Mouse (Mus musculus): ENCODE data around the gene Alpl. TPM values are rescaled to one million over a fixed set of nuclear protein-coding genes. Genes with fewer than 3 reads are reported as not detected.

Gene Alpl
- total RNA-seq, 4 experiments from 2014 or later = 54.6 to 70.0 (median 62.3) TPM

DNA sequence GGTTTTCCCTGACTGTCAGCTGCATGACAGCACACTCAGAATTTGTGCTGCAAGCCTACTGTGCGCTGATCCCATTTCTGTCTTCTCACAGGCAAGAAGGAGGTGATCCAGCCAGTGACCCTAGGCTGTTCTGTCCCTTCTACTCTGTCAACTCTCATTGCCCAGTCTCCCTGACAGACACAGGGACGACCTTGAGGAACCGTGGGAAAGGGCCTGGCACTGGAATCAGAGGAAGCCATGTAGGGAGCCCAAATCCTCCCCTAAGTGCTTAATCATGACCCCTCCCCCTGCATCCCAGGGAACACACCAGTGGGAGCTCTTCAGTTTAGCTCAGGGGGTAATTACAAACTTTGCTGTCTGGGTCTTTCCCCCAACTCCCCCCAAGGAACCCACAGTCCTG, 58.4 kb downstream of the Alpl start:
- DNase-seq (ENCODE audit: low spot score) = no peak

DNA sequence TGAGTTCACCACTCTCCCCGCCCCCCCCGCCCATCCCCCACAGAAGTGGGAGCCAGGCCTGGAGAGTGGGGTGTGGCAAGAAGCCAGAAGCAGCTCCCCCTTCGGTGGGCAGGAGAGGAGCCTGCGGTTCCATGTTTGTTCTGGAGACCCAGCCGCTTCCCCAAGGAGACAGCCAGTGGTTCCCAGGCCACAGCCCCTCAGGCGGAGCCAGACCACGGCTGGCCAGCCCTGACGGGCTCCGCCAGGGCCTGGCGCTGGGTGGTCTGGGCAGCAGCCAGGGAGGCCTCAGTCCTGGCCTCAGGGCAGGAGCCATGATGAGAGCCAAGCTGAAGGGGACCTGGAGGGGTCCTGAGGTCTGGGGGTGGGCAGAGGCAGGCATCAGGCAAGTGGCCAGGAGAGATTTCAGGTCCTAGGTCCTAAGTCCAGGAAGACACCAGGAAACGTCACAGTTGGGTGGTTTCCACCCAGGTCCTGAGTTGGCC, 59.9 kb downstream of the Alpl start:
- no peak for DNase-seq (ENCODE audit: low spot score)

DNA sequence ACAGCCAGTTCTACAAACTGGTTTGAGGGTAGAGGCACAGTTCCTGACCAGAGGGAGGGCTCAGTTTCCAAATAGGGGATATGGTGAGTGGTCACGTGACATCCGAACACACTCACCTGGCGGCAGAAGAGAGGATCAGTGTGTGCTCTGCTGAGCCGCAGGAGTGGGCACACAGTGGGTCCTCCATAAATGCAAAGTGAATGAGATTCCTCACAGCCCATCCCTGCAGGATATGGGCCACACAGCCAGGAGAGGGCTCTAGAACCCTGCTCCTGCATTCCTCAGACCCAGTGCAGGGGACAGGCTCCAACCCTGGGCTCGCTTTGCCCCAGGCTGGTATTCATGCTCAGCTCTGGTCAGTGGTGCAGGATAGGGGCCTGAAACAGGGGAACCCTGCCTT, 62.7 kb downstream of the Alpl start:
- DNase-seq (ENCODE audit: low spot score) = no peak

DNA sequence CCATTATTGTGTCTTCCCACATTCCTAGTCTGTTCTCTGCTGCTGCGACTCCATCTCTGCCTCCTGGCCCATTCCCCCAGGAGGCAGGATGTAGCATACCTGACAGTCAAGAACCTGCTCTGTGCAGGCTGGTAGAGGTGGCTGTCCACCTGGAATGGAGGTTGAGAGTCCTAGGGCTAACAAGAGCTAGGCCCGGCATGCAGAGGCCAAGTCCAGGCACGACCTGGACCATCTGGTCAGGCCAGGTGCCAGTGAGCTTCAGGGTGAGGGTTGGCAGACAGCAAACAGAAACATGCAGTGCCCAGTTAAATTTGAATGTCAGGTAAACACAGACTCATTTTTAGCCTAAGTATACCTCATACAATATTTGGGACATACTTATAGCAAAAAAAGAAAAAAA, 63.2 kb downstream of the Alpl start:
- no peak for DNase-seq (ENCODE audit: low spot score)

DNA sequence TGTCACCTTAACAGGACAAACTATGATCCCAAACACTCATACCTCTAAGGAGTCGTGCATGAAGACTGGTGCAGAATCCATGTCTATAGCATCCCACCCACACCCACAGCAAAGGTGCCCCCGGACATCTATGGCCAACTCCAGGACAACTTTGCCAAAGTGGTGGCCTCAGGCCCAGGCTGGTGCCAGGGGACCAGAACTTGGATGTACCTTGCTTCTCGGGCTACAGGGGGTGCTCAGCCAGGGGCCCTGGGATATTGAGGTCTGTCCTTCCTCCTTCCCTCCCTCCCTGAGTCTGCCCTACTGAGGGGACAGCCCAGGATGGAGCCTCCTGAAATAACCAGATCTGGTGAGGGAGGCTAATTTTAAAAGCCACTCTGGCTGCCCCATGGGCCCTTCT, 63.8 kb downstream of the Alpl start:
- DNase-seq (ENCODE audit: low spot score) = no peak

DNA sequence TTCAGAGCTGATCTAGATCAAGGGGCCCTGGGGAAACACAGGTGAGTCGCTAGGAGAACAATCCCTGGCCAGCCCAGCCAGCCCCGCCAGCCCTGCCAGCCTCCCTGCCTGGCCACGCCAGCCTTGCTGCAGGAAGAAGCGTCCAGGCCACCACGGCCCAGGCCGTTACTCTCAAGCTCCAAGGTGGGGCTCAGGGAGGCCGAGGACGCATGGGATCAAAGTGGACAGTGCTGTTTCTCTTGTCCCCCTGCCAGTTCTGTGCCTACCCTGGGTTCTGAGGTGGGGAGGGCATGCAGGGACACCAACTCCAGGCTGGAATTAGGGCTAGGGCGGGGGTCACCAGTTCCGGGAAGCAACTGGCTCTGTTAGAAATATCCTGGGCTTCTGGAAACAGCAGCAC, 64.3 kb downstream of the Alpl start:
- no peak for DNase-seq (ENCODE audit: low spot score)

DNA sequence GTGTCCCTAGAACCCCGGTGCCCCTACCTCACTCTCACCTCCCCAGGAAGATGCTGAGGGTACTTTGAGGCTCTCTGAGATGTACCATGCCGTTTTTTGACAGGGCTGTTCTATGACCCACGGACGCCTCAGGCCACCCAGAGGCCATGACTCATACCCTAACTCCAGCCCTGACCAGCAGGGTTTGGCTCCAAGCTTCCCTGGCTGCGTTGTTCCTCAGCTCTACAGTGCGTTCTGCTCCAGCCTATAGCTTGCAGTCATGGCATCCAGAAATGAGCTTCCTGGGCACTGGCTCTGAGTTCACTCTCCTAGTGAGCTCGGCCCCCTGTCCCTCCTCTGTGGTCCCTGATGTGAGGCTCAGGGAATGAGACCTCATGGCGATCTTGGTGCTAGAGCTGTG, 65.4 kb downstream of the Alpl start:
- no peak for DNase-seq (ENCODE audit: low spot score)

DNA sequence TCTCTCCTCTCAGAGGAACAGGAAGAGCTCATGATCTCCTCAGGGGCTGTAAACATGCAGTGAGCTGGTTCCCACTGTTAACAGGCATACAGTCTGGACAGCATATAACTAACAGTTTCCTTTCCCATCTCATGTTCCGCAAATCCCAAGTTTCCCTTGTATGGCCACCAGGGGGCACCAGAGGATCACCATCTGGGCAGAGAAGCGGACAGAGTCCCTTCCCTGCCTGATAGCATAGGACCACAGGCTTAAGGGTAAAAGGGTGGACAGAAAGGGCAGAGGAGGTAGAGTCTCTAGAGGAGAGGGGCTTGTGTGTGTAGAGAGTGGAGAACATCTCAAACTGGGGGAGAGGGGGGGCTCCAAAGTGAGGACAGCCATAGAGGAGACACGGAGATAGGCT, 66.0 kb downstream of the Alpl start:
- peak; percentile 90 for DNase-seq (ENCODE audit: low spot score)

DNA sequence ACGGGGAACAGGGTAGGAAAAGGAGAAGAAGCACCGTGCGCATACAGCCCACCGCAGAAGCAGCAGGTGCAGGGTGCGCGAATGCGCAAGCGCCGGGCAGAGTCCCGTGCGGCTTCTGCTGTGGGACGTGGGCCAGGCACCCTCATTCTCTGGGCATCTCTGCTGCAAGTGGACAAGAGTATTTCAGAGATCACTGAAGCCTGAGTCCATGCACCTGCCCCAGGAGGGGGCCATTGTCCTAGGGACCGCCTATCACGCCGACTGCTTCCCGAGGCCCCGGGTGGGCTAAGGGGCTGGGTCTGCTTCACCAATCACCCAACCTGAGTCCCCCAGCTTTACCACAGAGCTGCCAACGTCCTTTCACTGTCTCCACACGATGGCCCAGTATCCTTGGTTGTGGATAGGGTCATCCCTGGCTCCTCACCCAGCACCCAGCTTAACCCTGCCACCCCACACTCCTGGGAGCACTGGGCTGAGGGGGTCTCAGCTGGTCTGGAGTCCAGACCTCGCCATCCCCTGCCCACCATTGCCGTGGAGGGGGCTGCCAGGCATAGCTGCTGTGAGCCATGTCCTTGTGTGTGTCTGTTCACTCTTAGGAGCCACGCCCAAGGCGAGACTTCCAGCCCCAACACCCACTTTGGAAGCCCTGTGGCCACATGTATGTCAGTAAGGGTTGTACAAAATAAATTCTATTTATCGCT, 66.9 kb downstream of the Alpl start:
- DNase-seq (ENCODE audit: low spot score) = no peak

DNA sequence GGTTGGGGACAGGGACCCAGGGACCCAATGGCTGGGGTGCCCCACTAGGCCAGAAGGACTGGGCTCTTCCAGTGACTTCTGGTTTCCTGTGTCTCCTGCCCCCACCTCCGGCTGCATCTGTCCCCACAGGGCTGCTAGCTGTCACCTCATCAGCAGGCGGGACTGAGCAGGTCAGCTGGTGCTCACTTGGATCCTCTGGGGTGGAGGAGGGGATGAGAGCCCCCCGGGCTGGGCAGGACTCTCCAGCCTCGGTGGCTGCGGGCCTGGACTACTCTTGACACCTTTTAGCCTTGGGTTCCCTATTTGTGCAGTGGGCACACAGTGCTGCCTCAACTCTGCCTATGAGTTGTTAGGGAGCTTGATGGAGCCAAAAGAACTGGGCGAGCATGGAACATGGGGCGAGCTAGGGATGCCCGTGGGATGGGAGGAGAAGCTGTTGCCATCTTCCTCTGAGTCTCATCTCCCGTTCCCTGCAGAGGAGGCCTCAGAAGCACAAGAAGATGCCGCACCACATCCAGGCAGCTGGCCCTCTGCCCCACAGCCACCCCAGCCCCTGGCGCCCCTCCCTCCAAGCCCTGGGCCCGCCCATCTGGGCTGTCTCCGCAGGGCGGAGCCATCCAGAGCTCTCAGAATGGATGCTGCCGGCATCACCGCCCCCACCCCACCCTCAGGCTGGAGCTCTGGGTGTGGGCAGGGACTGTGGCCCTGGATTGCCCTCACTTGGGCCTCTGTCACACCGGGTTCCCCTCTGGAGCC, 67.6 kb downstream of the Alpl start:
- no peak for DNase-seq (ENCODE audit: low spot score)

DNA sequence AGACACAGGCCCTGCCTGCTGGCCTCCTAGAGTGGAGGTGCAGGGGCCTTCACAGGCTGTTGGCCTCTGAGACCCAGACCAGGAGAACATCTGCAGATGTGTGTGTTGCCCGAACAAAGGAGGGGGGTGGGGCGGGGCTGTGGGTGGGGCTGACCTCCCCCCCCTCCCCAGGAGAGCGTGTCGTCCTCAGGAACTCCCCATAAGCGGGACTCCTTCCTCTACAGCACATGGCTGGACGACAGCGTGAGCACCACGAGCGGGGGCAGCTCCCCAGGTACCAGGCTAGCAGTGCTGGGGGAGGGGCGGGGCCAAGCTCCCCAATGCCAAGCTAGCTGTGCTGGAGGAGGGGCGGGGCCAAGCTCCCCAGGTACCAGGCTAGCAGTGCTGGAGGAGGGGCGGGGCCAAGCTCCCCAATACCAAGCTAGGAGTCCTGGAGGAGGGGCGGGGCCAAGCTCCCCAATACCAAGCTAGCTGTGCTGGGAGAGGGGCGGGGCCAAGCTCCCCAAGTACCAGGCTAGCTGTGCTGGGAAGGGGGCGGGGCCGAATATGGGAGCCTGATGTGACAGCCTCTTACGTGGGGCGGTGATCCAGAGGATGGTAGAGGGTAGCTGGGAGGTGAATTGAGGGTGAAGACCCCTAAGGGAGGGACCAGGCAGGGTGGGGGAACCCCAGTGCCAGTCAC, 68.5 kb downstream of the Alpl start:
- DNase-seq (ENCODE audit: low spot score) = no peak

DNA sequence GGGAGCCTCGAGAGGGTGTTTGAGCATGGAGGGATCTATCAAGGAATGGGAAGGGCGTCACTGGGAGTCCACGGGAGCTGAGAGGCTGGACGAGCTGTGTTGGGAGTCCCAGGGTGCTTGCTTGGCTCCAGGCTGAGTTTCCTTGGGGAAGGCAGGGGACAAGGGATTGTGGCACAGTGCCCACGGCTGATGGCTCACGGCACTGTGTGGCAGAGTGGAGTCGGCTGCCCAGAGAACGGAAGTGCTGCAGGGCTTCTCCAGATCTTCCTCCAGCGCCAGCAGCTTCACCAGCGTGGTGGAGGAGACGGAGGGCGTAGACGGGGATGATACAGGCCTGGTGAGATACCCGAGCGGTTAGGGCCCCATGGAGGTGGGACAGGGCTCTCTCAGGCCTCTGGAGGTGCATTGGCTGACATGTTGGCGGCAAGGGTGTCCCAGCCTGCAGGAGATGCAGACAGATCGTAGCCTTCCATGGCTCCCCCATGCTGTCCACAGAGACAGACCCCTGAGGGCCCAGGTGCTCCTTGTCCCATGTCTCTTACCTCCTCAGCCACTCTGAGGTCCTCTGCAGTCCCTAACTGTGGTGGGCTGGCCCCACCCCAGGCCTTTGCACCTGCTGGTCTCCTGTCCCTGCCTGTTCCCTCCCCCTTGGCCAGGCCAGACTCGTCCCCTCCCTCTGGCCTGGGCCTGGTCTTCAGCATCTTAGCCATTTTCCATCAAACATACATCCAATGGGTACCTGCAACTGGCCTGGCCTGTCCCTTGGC, 69.3 kb downstream of the Alpl start:
- DNase-seq (ENCODE audit: low spot score) = no peak

DNA sequence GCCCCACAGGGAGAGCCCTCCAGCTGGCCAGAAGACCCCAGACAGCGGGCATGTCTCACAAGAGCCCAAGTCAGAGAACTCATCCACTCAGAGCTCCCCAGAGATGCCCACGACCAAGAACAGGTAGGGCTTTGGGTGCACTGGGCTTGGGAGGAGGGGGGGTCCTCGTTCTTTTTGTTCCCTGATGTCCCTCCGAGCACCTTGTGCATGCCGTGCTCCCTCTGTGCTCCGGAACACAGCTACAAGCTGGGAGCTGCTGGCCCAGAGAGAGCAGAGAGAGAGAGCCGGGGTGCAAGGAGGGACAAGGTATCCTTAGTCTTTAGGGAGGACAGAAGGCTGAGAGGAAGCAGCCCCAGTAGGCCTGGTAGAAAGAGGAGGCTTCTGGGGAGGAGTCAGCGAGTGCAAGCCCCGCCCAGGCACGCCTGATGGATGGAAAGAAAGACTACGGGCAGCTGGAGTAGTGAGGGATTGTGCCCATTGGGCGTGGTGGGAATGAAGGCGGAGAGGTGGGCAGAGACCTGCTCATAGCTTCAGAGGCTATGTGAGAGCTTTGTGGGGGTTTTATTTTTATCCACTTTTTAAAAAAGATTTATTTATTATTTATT, 70.5 kb downstream of the Alpl start:
- DNase-seq (ENCODE audit: low spot score) = no peak

DNA sequence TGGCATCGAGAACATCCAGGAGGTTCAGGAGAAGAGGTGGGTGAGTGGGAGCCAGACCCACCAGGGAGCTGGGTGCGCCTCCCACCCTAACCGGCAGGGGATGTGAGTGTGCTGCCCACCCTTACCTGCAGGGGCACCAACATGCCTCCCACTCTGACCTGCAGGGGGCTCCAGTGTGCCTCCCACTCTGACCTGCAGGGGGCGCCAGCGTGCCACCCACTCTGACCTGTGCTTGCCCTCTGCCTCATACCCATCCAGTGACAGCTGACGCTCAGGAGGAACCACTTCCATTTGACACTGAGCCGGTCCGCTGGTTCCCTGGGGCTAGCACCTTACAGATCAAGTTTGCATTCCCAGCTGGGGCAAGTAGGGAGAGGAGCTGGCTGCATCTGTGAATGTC, 71.4 kb downstream of the Alpl start:
- peak; percentile 61 for DNase-seq (ENCODE audit: low spot score)

DNA sequence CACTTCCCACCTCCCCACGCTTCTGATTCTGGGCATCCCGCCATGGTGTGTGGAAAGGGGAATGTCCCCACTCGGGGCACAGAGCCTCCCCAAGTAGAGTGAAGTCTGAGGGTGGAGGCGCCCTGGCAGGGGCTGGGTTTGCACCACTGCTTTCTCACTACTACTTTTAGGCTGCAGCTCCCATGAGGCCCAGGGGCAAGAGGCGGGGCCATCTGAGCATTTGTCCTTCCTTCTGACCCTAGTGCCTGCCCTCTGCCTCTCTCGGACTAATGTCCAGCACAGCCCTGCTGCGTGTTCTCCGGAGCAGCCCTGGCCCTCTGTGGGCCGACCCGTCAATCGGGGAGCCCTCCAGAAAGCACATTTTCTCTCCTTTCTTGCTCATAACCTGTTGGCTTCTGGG, 72.0 kb downstream of the Alpl start:
- peak; percentile 77 for DNase-seq (ENCODE audit: low spot score)

DNA sequence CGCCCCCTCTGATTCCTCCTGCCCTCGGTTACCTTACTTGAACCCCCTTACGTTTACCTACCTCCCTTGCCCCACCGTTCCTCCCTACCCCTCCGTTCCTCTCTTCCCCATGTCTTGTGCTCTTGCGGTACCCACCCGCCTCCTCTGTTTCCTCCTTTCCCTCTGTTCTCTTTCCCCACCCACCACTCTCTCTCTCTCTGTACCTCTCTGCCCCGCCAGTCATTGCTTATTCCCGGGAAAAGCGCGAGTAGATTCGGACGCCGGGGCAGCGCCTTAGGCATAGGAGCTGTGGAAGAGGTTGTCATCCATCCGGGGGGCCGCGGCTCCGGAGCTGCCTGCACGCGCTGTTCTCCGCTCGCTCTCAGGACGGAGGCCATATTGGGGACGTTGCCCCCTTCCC, 72.7 kb downstream of the Alpl start:
- DNase-seq (ENCODE audit: low spot score) = no peak

DNA sequence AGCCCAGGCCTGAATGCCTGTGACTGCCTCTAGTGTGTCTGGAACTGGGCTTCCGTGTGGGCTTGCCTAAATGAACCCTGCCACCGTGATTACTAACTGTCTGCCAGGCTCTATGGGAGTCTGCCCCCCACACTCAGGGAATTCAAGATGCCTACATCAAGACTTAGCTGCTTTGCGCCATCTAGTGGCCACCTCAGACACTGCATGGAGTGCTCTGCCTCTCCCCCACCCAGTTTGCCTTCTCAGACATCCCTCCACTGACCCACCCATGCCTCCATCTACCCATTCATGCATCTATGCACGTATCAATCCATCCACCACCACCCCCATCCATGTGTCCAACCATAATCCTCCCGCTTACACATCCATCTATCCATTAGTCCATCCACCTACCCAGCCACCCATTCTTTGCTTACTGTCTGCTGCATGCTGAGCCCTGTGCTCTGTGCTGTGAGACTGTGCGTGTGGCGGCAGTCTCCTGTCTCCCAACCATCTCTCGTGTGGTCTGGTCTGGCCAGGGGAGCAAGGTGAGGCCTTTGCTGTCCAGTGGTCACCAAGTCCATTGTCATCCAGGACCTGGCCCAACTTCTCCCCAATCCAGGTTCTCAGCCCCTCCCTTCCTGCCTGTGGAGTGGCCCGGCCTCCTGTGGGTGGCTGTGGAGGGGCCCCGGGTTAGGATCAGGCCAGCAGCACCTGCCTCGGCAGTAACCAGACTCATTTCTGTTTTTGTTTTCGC, 73.3 kb downstream of the Alpl start:
- DNase-seq (ENCODE audit: low spot score) = peak; percentile 58

DNA sequence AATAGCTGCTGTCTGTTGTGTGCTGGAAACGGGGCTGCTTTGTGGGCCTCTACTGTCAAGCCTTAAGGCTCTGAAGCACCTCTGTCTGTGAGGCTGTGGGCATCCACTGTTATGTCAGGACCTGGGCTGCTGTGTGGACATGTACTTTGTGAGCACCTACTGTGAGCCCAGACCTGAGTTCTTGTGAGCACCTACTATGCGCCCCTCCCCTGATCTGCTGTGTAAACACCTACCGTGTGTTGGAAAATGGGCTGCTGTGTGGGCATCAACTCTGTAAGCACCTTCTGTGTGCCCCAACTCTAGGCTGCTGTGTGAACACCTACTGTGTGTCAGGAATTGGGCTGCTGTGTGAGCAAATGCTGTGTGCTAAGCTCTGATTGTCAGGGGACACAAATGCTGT, 74.0 kb downstream of the Alpl start:
- no peak for DNase-seq (ENCODE audit: low spot score)

DNA sequence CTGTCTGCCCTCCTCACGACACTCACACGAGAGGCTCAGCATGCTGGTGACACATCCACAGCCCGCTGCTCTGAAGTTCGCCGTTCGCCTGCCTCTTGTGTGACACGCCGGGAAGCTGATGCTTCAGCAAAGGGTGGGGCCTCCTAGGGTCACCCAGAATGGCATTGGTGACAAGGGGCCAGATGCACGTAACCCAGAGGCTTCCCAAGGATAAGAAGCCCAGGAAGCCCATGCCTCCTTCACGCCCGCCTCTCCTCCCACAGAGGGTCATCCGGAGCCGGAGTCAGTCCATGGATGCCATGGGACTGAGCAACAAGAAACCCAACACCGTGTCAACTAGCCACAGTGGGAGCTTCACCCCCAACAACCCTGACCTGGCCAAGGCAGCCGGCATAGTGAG, 74.6 kb downstream of the Alpl start:
- no peak for DNase-seq (ENCODE audit: low spot score)

DNA sequence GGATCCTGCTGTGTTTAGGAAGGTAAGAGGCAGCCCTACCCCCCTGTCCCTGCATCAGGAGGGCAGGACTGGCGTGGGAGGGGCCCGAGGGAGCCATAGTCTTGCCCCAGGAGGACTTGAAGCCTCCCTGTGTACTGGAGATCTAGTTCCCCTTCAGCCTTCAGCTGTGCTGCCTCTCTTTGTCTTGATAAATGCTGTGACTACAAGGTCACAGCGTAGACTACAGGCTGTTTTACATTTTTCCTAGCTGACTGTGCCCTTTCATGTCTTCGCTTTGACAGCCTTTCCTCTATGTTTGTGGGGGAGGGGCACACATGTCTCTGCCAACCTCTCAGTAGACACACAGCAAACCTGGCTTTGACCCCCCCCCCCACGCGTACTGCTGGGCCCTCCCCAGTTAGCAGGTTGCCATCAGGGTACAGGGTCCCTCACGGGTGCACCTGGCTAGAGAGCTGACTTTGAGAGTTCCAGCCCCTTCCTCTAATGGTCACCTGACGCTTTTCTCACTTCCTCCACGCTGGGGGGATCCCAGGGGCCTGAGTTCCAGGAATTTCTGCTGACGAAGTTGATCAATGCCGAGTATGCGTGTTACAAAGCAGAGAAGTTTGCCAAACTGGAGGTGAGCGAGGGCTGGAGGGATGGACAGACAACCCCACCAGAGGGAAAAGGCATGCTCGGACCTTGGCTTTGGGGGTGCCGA, 76.7 kb downstream of the Alpl start:
- DNase-seq (ENCODE audit: low spot score) = no peak

All from heart, adult 8-10 months (tissue).